Mouse (Mus musculus) NIH3T3 (cell line): ENCODE measurements around the gene BC048507.
"Not testable (repeated sequence)": the region's sequence is repeated elsewhere in the genome, so short reads cannot be mapped to it uniquely, and the experiment has no call there.

Experiments used
- DNase-seq: peaks from one replicate; pipeline ENCODE4 v3.0.0-alpha.2; 2012; ENCODE audit warnings: low read depth

BC048507 gene

GRCm38 (mm10) chr13:67863026-67863425 lies at the start of gene BC048507:
Gene BC048507, plus strand, starts transcription at chr13:67863326.
- DNase-seq: no peak

GRCm38 (mm10) chr13:67813710-67814660 lies 49.1 kb upstream of the BC048507 start, which contains the start of gene Zfp273:
Gene Zfp273, plus strand, starts transcription at chr13:67813740.
- peak; percentile 79 for DNase-seq

- peak; percentile 48 for DNase-seq
Observed at GRCm38 (mm10) chr13:67818636-67819035, 44.5 kb upstream of the BC048507 start.

- no peak for DNase-seq
Observed at GRCm38 (mm10) chr13:67830911-67831336, 32.2 kb upstream of the BC048507 start, which contains the start of gene Gm10037. Gene Gm10037, plus strand, starts transcription at chr13:67831106.

GRCm38 (mm10) chr13:67833137-67833536 lies 30.0 kb upstream of the BC048507 start:
- not testable (repeated sequence) for DNase-seq

GRCm38 (mm10) chr13:67843775-67844118 lies 19.4 kb upstream of the BC048507 start:
- no peak for DNase-seq

DNA sequence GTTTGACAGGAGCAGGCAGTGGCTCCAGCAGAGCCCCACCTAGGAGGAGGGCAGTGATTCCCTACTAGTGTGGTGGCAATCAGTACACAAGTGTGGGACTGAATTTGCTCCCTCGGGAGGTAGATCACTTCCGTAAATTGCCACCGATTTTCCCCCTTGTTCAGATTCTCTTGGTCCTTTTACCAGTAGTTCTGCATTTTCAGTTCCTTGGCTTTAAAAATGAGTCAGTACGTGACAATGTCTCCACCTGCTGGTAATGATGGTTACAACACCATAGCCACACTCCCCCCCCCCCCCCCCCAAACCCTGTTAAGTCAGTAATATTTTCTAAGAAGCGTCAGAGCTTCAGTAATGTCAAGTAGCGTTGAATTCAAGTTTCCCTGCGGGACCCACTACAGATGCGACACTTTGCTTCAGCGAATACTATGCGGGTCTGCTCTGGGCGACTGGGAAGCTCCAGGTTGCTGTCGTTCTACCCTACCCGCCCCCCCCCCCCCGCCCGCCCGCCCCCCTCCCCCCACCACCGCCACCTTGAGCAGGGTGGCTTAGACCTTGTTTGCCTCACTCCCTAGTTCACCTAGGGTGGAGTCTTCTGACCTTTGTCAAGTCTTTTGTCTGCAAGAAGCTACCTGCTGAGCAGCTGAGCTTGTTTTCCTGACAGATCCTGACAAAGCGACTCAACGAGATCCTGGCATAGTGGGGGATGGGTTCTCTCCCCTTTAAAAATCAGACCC lies 18.8 kb upstream of the BC048507 start:
- DNase-seq: peak; percentile 80

DNA sequence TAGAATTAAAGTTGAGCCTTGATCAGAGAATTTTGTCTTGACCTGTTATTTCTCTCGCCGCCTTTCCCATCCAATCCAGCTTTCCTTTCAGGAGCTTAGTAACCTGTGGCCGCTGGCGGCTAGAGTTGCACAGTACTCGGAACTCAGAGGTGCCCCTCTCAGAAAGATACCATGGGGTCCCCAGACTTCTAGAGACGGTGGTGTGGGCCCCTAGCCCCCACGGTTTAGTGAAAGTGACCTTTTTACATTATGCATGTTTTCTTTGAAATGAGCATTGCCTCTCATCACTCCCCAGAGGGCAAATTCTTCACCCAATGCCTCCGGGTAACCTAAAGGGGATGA lies 18.3 kb upstream of the BC048507 start:
- no peak for DNase-seq

DNA sequence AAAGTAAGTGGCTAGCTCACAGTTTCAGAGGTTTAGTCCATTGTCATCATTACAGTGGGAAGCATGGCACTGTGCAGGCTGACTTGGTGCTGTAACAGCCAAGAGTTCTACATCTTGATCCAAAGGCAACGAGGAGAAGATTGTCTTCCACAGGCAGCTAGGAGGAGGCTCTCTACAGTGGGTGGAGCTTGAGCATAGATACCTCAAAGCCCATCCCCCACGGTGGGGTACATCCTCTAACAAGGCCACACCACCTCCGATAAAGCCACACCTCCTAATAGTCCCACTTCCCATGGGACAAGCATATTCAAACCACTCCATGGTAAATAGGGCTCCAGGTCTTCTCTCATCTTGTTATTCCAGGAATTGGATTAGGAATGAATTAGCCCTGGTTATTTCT lies 12.8 kb upstream of the BC048507 start:
- no peak for DNase-seq

DNA sequence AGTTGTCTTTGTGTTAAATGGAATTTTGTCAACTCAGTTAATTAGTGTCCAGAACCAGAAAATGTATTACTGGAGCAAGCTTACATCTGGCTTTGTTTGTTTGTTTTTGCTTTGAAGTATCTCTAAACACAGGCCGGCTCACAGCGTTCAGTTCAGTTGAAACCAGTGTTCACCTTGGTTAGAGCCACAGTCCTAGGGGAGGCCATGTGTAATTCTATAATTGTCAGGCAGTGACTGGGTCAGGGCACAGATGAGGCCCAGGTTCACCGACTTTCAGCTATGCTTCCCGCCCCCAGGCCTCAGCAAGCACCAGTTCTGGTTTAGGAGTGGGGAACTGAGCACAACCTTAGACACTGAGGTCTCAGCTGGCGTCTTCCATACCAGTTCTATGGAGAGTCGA lies 10.0 kb upstream of the BC048507 start:
- no peak for DNase-seq

DNA sequence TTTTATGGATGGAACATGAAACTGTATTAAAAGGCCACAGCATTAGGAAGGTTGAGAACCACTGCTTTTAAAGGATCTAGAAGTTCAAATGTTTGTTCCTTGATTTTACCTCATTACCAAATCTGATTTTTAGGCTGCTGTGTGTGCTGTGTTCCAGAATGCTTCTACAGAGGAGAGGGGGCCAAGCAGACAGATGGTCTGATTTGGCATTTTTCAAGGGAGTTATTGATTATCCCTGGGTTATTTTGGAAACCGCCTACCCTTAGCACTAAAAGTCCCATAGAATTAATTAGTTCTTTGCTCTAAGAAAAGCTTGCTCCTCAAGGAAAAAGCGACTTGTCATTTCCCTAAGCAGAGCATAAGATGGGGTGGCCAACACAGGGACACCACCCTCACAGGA lies 9.1 kb upstream of the BC048507 start:
- DNase-seq: no peak

DNA sequence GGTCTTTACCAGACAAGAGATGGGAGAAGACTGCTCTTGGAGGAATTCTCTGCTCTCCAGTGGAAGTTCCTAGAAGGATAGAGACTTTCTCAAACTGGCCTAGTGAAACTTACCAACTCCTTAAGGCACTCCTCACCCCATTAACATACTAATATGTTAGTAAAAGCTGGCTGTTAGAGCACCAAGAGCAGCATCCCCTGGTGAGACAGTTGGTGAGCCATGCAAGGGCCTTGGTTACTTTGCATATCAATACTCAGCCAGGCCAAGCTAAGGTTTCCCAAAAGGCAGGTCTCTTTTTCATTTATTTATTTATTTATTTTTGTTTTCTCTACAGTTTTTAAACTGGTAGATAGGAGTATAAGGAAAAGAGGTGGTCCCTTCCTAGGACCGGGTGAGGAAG lies 5.8 kb upstream of the BC048507 start:
- no peak for DNase-seq

- peak; percentile 11 for DNase-seq
Observed at GRCm38 (mm10) chr13:67862508-67862907, 618 bp upstream of the BC048507 start.

- DNase-seq: no peak
Observed at GRCm38 (mm10) chr13:67864764-67865350, 1.7 kb downstream of the BC048507 start.

GRCm38 (mm10) chr13:67867899-67868298 lies 4.8 kb downstream of the BC048507 start:
- peak; percentile 9 for DNase-seq

DNA sequence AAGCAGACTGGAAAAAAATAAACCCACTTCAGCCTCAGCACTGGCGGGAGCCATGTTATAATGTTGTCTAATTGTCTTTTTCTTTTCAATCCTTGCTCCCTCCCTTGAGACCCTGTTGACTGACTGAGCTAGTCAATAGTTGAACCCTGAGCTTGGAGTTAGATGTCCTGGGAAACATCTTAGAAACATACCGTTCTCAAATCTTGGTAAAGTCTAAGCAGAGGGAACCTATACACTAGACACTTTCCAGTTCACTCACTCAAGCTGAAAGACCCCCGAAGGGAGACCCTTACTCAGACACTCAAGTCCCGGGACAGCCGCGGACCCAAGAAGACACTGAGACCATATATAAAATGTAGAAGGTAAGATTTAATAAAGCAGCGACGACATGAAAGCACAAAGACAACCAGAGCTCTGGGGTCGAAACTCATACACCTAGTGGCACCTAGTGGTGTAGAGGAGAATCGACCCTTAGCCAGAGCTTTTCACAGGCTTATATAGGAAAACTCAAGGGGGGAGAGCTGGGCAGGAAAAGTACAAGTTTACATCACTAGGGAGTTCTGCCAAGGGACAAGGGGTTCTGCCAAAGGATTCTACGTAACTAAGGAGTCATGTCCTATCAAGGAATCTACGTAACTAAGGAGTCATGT lies 13.0 kb downstream of the BC048507 start:
- not testable (repeated sequence) for DNase-seq

GRCm38 (mm10) chr13:67876699-67877254 lies 13.7 kb downstream of the BC048507 start:
- DNase-seq: no peak

- DNase-seq: no peak
Observed at GRCm38 (mm10) chr13:67883966-67884365, 20.8 kb downstream of the BC048507 start.

- DNase-seq: no peak
Observed at GRCm38 (mm10) chr13:67909759-67910158, 46.6 kb downstream of the BC048507 start.
